Mouse (Mus musculus) embryonic facial prominence, embryonic 15.5 days (tissue): ENCODE measurements around the gene Apoc3. TPM values are rescaled to one million over a fixed set of nuclear protein-coding genes. Genes with fewer than 3 reads are reported as not detected.
A peak's percentile ranks its signal among the peaks of the same experiment; 100 is the strongest.

ENCODE experiments used
- ATAC-seq: fragments of 200-750 bp; cut with Nextera tagmentation; 2 replicates; pipeline ENCODE4 v1.8.0; 2017; ENCODE audit warnings: low read depth, moderate TSS enrichment; ENCODE audit not compliant: insufficient number of reproducible peaks, low FRiP score, low TSS enrichment
- H3K27ac ChIP-seq: fragments of 300-500 bp; sonication (generic); replicated peaks from 2 replicates; pipeline ENCODE4 v1.5.1; 2015; ENCODE audit warnings: mild to moderate bottlenecking, inconsistent platforms
- H3K27me3 ChIP-seq: fragments of 300-500 bp; sonication (generic); 2 replicates; pipeline ENCODE4 v1.6.1; 2015; ENCODE audit warnings: inconsistent platforms
- H3K36me3 ChIP-seq: fragments of 300-500 bp; sonication (generic); 2 replicates; pipeline ENCODE4 v1.6.1; 2015; ENCODE audit warnings: mild to moderate bottlenecking, inconsistent platforms
- H3K4me1 ChIP-seq: fragments of 300-500 bp; sonication (generic); 2 replicates; pipeline ENCODE4 v1.6.1; 2015; ENCODE audit warnings: inconsistent platforms
- H3K4me2 ChIP-seq: fragments of 300-500 bp; sonication (generic); replicated peaks from 2 replicates; pipeline ENCODE4 v1.6.1; 2015; ENCODE audit warnings: mild to moderate bottlenecking, inconsistent platforms
- H3K4me3 ChIP-seq: fragments of 300-500 bp; sonication (generic); replicated peaks from 2 replicates; pipeline ENCODE4 v1.5.1; 2015; ENCODE audit warnings: mild to moderate bottlenecking, inconsistent platforms
- H3K9ac ChIP-seq: fragments of 300-500 bp; sonication (generic); 2 replicates; pipeline ENCODE4 v1.6.1; 2015; ENCODE audit warnings: inconsistent platforms
- H3K9me3 ChIP-seq: fragments of 300-500 bp; sonication (generic); replicated peaks from 2 replicates; pipeline ENCODE4 v1.6.1; 2016; ENCODE audit warnings: inconsistent platforms
- WGBS: fragments of 180-500 bp; shearing (Covaris S2); methylation state at CpG from one replicate; pipeline ENCODE4 v1.1.7; 2015; 5-methylcytosine and 5-hydroxymethylcytosine counted together
- polyA plus RNA-seq: library from polyadenylated mRNA; unstranded; fragments of >200 nt; fragmentation: Nextera tagmentation; extraction: Ambion mirVana; gene quantifications from 2 replicates; pipeline ENCODE4 v1.2.1, GENCODE M21; 2015

The Apoc3 gene
- polyA plus RNA-seq, 1 experiment from 2014 or later, result not detected

GRCm38 (mm10) chr9:46256658-46257385 lies 21.4 kb upstream of the Apoc3 start:
- no peaks in the 10 kb centered on the region for H3K27me3 ChIP-seq
- no peaks in the 10 kb centered on the region for H3K36me3 ChIP-seq
- H3K9me3 ChIP-seq, result no peaks in the 10 kb centered on the region
- no peaks in the 10 kb centered on the region for H3K4me1 ChIP-seq
- 86% methylated on average over 10 of the region's 10 CpGs for WGBS
- H3K27ac ChIP-seq, result no peak overlapping the region
- H3K4me2 ChIP-seq, result no peak overlapping the region
- no peak overlapping the region for H3K9ac ChIP-seq
- H3K4me3 ChIP-seq, result no peak overlapping the region
- ATAC-seq, result no peak

- 85% methylated on average over 7 of the region's 7 CpGs for WGBS
- H3K9ac ChIP-seq, result no peak overlapping the region
- no peak for ATAC-seq
These were observed 20.7 kb upstream of the Apoc3 start for GRCm38 (mm10) chr9:46256177-46256576.

GRCm38 (mm10) chr9:46246752-46247324 lies 11.4 kb upstream of the Apoc3 start:
- H3K9ac ChIP-seq, result no peak overlapping the region
- H3K36me3 ChIP-seq, result no peaks in the 10 kb centered on the region
- H3K4me2 ChIP-seq, result peak overlapping the region; percentile 31; the same call in 1 of the 2 replicates
- no peak overlapping the region for H3K4me3 ChIP-seq
- H3K27ac ChIP-seq, result no peak overlapping the region
- H3K27me3 ChIP-seq, result no peaks in the 10 kb centered on the region
- no peak for ATAC-seq
- no peaks in the 10 kb centered on the region for H3K9me3 ChIP-seq
- H3K4me1 ChIP-seq, result no peaks in the 10 kb centered on the region
- 30% methylated on average over 11 of the region's 11 CpGs for whole genome bisulfite sequencing

More at GRCm38 (mm10) chr9:46256177-46256576, 20.7 kb upstream of the Apoc3 start:
- H3K4me3 ChIP-seq, result no peak overlapping the region
- no peaks in the 10 kb centered on the region for H3K9me3 ChIP-seq
- H3K27ac ChIP-seq, result no peak overlapping the region
- H3K27me3 ChIP-seq, result no peaks in the 10 kb centered on the region
- H3K4me1 ChIP-seq, result no peaks in the 10 kb centered on the region
- H3K36me3 ChIP-seq, result no peaks in the 10 kb centered on the region
- no peak overlapping the region for H3K4me2 ChIP-seq

- H3K27ac ChIP-seq, result no peak overlapping the region
- no peaks in the 10 kb centered on the region for H3K9me3 ChIP-seq
- ATAC-seq, result no peak
- H3K4me1 ChIP-seq, result no peaks in the 10 kb centered on the region
- no peak overlapping the region for H3K4me2 ChIP-seq
- H3K9ac ChIP-seq, result no peak overlapping the region
- no peaks in the 10 kb centered on the region for H3K27me3 ChIP-seq
- WGBS, result 33% methylated on average over 8 of the region's 8 CpGs
- no peak overlapping the region for H3K4me3 ChIP-seq
- H3K36me3 ChIP-seq, result no peaks in the 10 kb centered on the region
These were observed 8.1 kb upstream of the Apoc3 start for GRCm38 (mm10) chr9:46243584-46243983.

GRCm38 (mm10) chr9:46243122-46243521 lies 7.7 kb upstream of the Apoc3 start:
- no peaks in the 10 kb centered on the region for H3K4me1 ChIP-seq
- H3K36me3 ChIP-seq, result no peaks in the 10 kb centered on the region
- H3K9me3 ChIP-seq, result no peaks in the 10 kb centered on the region
- H3K4me2 ChIP-seq, result no peak overlapping the region
- WGBS, result 47% methylated on average over 4 of the region's 4 CpGs
- ATAC-seq, result peak; percentile 64; the same call in 1 of the 2 replicates
- no peaks in the 10 kb centered on the region for H3K27me3 ChIP-seq
- H3K27ac ChIP-seq, result no peak overlapping the region
- H3K4me3 ChIP-seq, result no peak overlapping the region
- H3K9ac ChIP-seq, result no peak overlapping the region

- 70% methylated on average over 2 of the region's 2 CpGs for WGBS
- Histone ChIP-seq H3K27ac (no peak overlapping the region), H3K4me1 (no peaks in the 10 kb centered on the region), H3K4me2 (no peak overlapping the region), H3K4me3 (no peak overlapping the region), H3K27me3 (no peaks in the 10 kb centered on the region), H3K9ac (no peak overlapping the region), H3K9me3 (no peaks in the 10 kb centered on the region), H3K36me3 (no peaks in the 10 kb centered on the region)
- no peak for ATAC-seq
These were observed 6.4 kb upstream of the Apoc3 start for GRCm38 (mm10) chr9:46241818-46242217.

GRCm38 (mm10) chr9:46240526-46241153 lies 5.2 kb upstream of the Apoc3 start, which contains the start of gene Apoa4:
TSS of gene Apoa4 (plus strand) at chr9:46240696.
- Histone ChIP-seq H3K4me1 (no peaks in the 10 kb centered on the region), H3K9me3 (no peaks in the 10 kb centered on the region), H3K27ac (no peak within 1 kb of the TSS), H3K27me3 (no peaks in the 10 kb centered on the region), H3K4me3 (no peak within 1 kb of the TSS), H3K36me3 (no peaks in the 10 kb centered on the region), H3K9ac (no peak within 1 kb of the TSS), H3K4me2 (no peak within 1 kb of the TSS)
- 67% methylated on average over 7 of the region's 7 CpGs for WGBS
- ATAC-seq, result no peak

GRCm38 (mm10) chr9:46238850-46239249 lies 3.4 kb upstream of the Apoc3 start:
- WGBS, result 90% methylated on average over 7 of the region's 7 CpGs
- no peaks in the 10 kb centered on the region for H3K9me3 ChIP-seq
- H3K4me2 ChIP-seq, result no peak overlapping the region
- H3K4me1 ChIP-seq, result no peaks in the 10 kb centered on the region
- no peak for ATAC-seq
- H3K27ac ChIP-seq, result no peak overlapping the region
- no peaks in the 10 kb centered on the region for H3K36me3 ChIP-seq
- no peak overlapping the region for H3K9ac ChIP-seq
- no peak overlapping the region for H3K4me3 ChIP-seq
- no peaks in the 10 kb centered on the region for H3K27me3 ChIP-seq

- H3K27me3 ChIP-seq, result no peaks in the 10 kb centered on the region
- H3K4me2 ChIP-seq, result no peak overlapping the region
- H3K4me1 ChIP-seq, result 0 out of 2 replicates have a peak, but pooled peaks cover under 1% of the 10 kb centered on the region
- H3K36me3 ChIP-seq, result no peaks in the 10 kb centered on the region
- H3K9ac ChIP-seq, result no peak overlapping the region
- ATAC-seq, result no peak
- H3K27ac ChIP-seq, result no peak overlapping the region
- H3K4me3 ChIP-seq, result no peak overlapping the region
- H3K9me3 ChIP-seq, result no peaks in the 10 kb centered on the region
- WGBS, result 50% methylated on average over 4 of the region's 4 CpGs
These were observed 213 bp upstream of the Apoc3 start for GRCm38 (mm10) chr9:46235649-46236048.

- no peaks in the 10 kb centered on the region for H3K27me3 ChIP-seq
- H3K4me3 ChIP-seq, result no peak overlapping the region
- no peak for ATAC-seq
- 0 out of 2 replicates have a peak, but pooled peaks cover 5% of the 10 kb centered on the region for H3K4me1 ChIP-seq
- no peak overlapping the region for H3K9ac ChIP-seq
- no peak overlapping the region for H3K4me2 ChIP-seq
- no peak overlapping the region for H3K27ac ChIP-seq
- no peaks in the 10 kb centered on the region for H3K9me3 ChIP-seq
- no peaks in the 10 kb centered on the region for H3K36me3 ChIP-seq
- WGBS, result 79% methylated on average over 6 of the region's 6 CpGs
These were observed 240 bp downstream of the Apoc3 start for GRCm38 (mm10) chr9:46235196-46235595.

GRCm38 (mm10) chr9:46230450-46230975 lies 4.9 kb downstream of the Apoc3 start:
- no peak overlapping the region for H3K27ac ChIP-seq
- H3K4me3 ChIP-seq, result peak overlapping the region; percentile 49
- no peaks in the 10 kb centered on the region for H3K9me3 ChIP-seq
- no peaks in the 10 kb centered on the region for H3K36me3 ChIP-seq
- no peaks in the 10 kb centered on the region for H3K27me3 ChIP-seq
- no peak for ATAC-seq
- H3K4me2 ChIP-seq, result peak overlapping the region; percentile 90
- WGBS, result 19% methylated on average over 13 of the region's 13 CpGs
- peak overlapping the region; percentile 35; the same call in 1 of the 2 replicates for H3K9ac ChIP-seq
- H3K4me1 ChIP-seq, result peaks cover 13% of the 10 kb centered on the region
